ENCODE assay signal across 18 mouse cellular contexts in genomic region chr2:52710804-52711203, GRCm38 (mm10). TPM values are rescaled to one million over a fixed set of nuclear protein-coding genes. Genes with fewer than 3 reads are reported as not detected.
"Had no signal": no experiment of that assay in that cellular context is flagged by ENCODE, and none has a peak within 500 bp of the region (broad histone marks: within the 10 kb centered on the region; RNA-seq: fewer than 3 reads in every experiment).

No protein-coding gene starts in this region.

- H3K9ac ChIP-seq: kidney, embryonic 15.5 days; liver, embryonic 13.5 days; lung, embryonic 14.5 days had no signal

- ATAC-seq: intestine, postnatal 0 days; midbrain, embryonic 16.5 days had no signal

- H3K4me2 ChIP-seq: kidney, embryonic 15.5 days; liver, embryonic 13.5 days; lung, embryonic 14.5 days; midbrain, embryonic 11.5 days had no signal

- H3K4me3 ChIP-seq: kidney, embryonic 15.5 days; left cerebral cortex, adult 2 months; liver, embryonic 13.5 days; megakaryocyte, embryonic 14.5 days had no signal

- H3K4me1 ChIP-seq: kidney, embryonic 15.5 days; liver, embryonic 13.5 days had no signal

- H3K27ac ChIP-seq: kidney, embryonic 15.5 days; left cerebral cortex, adult 2 months; liver, embryonic 13.5 days had no signal

- DNase-seq: kidney, adult 2 months; kidney, postnatal 14 days; kidney, postnatal 4 days; layer of hippocampus, adult 9-11 months; layer of hippocampus, postnatal 36 days; liver, embryonic 13.5 days; lung, embryonic 14.5 days; lung, postnatal 10 days; lung, postnatal 36 days; thymus, adult 18-20 months; thymus, postnatal 36 days had no signal

- H3K27me3 ChIP-seq: kidney, embryonic 15.5 days; liver, embryonic 13.5 days; megakaryocyte, embryonic 14.5 days had no signal

- H3K9me3 ChIP-seq: kidney, embryonic 15.5 days; liver, embryonic 13.5 days; megakaryocyte, embryonic 14.5 days had no signal

RNA-seq across cellular contexts. Expression of gene Cacnb4, which starts 34.2 kb away (rescaled TPM):
- total RNA-seq: liver, adult 2 months had no signal
